Mouse (Mus musculus) E14TG2a.4 (cell line): Measurements from ENCODE around the gene Atp6v0e.

Experiments
- CTCF ChIP-seq: conservative IDR thresholded peaks from 2 replicates; pipeline ENCODE4 v1.5.1; 2014; ENCODE audit warnings: low read length
- NANOG ChIP-seq: IDR thresholded peaks from 2 replicates; pipeline ENCODE4 v1.6.1; 2014; ENCODE audit warnings: borderline replicate concordance, low read length, mixed read lengths
- POU5F1 ChIP-seq: IDR thresholded peaks from 2 replicates; pipeline ENCODE4 v1.6.1; 2014; ENCODE audit warnings: low read length, borderline replicate concordance

DNA sequence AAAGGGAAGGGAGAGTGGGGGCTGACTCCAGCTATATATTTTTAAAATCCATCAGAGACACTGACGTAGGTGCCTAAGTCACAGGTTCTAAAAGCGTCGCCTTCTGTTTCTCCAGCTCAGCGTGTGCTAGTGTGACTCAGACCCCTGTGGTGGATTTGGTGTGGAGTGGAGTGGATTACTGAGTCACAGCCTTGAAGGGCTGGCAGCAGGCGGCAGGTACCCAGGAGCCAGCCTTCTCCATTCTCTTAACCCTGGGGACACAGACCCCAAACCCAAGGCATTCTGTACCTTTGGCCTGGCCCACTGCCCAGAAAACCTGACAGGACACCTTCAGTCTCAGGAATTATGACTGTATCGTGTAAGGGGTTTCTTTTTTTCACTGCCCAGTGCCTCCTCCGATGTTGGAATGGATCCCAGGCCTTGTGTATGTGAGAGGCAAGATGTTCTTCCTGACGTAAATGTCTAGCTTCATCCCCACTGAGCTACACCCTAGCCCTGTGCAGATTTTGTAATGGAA is 31.2 kb upstream of the Atp6v0e start:
- TF ChIP-seq CTCF (no peak), NANOG (no peak), POU5F1 (no peak)
